Mouse (Mus musculus): ENCODE data around the gene Emc7.

DNA sequence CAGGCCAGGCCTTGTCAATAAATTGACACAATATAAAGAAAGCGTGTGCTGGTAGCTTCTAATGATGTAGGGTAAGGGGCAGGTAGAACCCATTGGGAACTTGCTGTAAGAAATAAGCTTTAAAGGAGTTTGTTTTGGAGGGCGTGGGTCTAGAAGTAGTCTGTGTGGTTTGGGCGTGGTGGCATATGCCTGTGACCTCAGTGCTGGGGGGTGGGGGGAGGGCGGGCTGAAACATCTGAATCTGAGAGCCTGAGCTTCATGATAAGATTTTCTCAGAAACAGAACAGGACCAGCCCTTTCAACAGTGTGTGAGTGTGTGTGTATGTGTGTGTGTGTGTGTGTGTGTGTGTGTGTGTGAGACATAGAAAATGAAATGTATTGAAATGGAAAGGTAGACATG is 55.3 kb downstream of the Emc7 start:
- TF ChIP-seq POLR2AphosphoS2 (IDR thresholded peaks at IDR 0.05; ENCODE audit: insufficient read length, low read depth) (no peak), REST (IDR thresholded peaks at IDR 0.05; ENCODE audit: insufficient read depth, insufficient read length) (no peak), USF1 (IDR thresholded peaks at IDR 0.05; ENCODE audit: low read depth) (no peak), POLR2A (IDR thresholded peaks at IDR 0.05; ENCODE audit: insufficient read length, low read depth) (no peak), TCF12 (IDR thresholded peaks at IDR 0.05; ENCODE audit: insufficient read depth, poor library complexity, severe bottlenecking) (no peak)
